Mouse (Mus musculus) ES-E14 (cell line): ENCODE results near the gene Cpd.

Source experiments
- CHD2 ChIP-seq: IDR thresholded peaks from 2 replicates; pipeline ENCODE4 v1.6.1; 2014; ENCODE audit warnings: mild to moderate bottlenecking, low read depth, low read length, inconsistent platforms
- ZNF384 ChIP-seq: IDR thresholded peaks from 2 replicates; pipeline ENCODE4 v1.6.1; 2012; ENCODE audit warnings: low read depth, low read length, inconsistent platforms

- TF ChIP-seq CHD2 (no peak), ZNF384 (no peak)
These were observed 1.4 kb downstream of the Cpd start for GRCm38 (mm10) chr11:76845275-76845980.
